In the genomic region with DNA sequence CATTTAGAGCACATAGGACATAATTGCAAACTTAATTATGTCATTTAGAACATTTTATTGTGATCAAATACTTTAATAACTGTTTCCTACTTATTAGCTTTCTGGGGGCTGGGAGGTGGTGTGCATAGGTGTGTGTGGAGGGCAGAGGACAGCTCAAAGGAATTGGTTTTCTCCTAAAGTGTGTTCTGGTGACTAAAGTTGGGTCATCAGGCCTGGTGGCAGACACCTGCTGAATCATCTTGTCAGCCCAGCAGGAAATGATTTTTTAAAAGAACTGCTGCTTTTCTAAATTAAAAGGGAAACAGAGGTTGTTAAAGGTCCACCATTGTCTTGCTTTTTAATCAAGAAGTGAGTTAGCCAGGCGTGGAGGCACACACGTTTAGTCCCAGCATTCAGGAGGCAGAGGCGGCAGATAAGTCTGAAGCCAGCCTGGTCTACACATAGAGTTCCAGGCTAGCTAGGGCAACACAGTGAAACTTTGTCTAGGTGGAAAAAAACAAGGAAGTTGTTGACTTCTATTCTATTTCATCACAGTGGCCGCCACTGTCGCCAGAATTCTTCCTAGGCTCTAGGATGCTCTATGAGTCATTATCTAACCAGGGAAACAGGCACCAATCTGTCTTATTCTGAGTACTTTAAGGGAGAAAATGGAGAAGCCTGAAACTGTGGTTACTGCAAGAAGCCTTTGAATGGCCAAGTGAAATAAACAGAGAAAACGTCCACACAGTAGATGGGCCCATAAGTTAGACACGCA, we compare ENCODE assay signal across 24 mouse cellular contexts. TPM values are rescaled to one million over a fixed set of nuclear protein-coding genes. Genes with fewer than 3 reads are reported as not detected.
A peak's percentile ranks its signal among the peaks of the same experiment; 100 is the strongest.
DNase-seq lines count a peak whose midpoint lies in the region; TF ChIP-seq lines count a peak whose summit lies in the region.
"Had no signal": no experiment of that assay in that cellular context is flagged by ENCODE, and none has a peak within 500 bp of the region (broad histone marks: within the 10 kb centered on the region; RNA-seq: fewer than 3 reads in every experiment).

No protein-coding gene starts in this region.

- H3K9me3 ChIP-seq in megakaryocyte, embryonic 14.5 days: no peaks in the 10 kb centered on the region
- H3K9me3 ChIP-seq: embryonic facial prominence, embryonic 12.5 days; heart, embryonic 10.5 days; hindbrain, embryonic 10.5 days; limb, embryonic 10.5 days had no signal

- no peaks in the 10 kb centered on the region for H3K27me3 ChIP-seq in megakaryocyte, embryonic 14.5 days (replicated peaks)
- H3K27me3 ChIP-seq in cerebellum, adult 2 months (ENCODE audit: control insufficient read depth, insufficient read depth, low read length): no peaks in the 10 kb centered on the region
- H3K27me3 ChIP-seq: embryonic facial prominence, embryonic 12.5 days had no signal

- peak; percentile 12 for DNase-seq in adrenal gland, postnatal 14 days
- no peak for DNase-seq in adrenal gland, adult 2 months
- peak; percentile 83 for DNase-seq in 416B (ENCODE audit: low read depth)
- no peak for DNase-seq in cerebellum, adult 2 months
- DNase-seq in left cerebral cortex, postnatal 25 days (ENCODE audit: low spot score in 2 of 2): no peak
- DNase-seq in neural tube, embryonic 10.5 days (ENCODE audit: extremely low spot score, low spot score): no peak
- DNase-seq: adrenal gland, adult 8-10 months; cerebellum, adult 9-11 months; kidney, adult 9 months; kidney, postnatal 14 days; layer of hippocampus, adult 9-11 months; lung, postnatal 14 days; right cerebral cortex, postnatal 14 days; thymus, adult 2 months; thymus, postnatal 4 days had no signal

- 0 out of 2 replicates have a peak overlapping the region, but pooled peaks have one; percentile 34 for H3K27ac ChIP-seq in bone marrow macrophage, adult 2 months (ENCODE audit: insufficient read depth, low read depth, low read length)
- H3K27ac ChIP-seq in cerebellum, adult 2 months (ENCODE audit: insufficient read depth, low read length): no peak overlapping the region
- H3K27ac ChIP-seq: embryonic facial prominence, embryonic 12.5 days; heart, embryonic 10.5 days; hindbrain, embryonic 10.5 days; hindbrain, postnatal 0 days; left cerebral cortex, adult 2 months; limb, embryonic 10.5 days; stomach, postnatal 0 days had no signal

- H3K36me3 ChIP-seq in megakaryocyte, embryonic 14.5 days (replicated peaks; ENCODE audit: low read length): peaks cover 26% of the 10 kb centered on the region
- H3K36me3 ChIP-seq: embryonic facial prominence, embryonic 12.5 days; heart, embryonic 10.5 days; hindbrain, embryonic 10.5 days; limb, embryonic 10.5 days had no signal

- intact Hi-C loops in left cerebral cortex, postnatal 25 days (cut with DNase I): no loop called here

- no peak overlapping the region for H3K4me3 ChIP-seq in bone marrow macrophage, adult 2 months (ENCODE audit: insufficient read depth, low read length)
- peak overlapping the region; percentile 46 for H3K4me3 ChIP-seq in megakaryocyte, embryonic 14.5 days (replicated peaks)
- no peak overlapping the region for H3K4me3 ChIP-seq in cerebellum, adult 2 months (replicated peaks; ENCODE audit: insufficient read depth, low read depth, low read length)
- H3K4me3 ChIP-seq: embryonic facial prominence, embryonic 12.5 days; heart, embryonic 10.5 days; hindbrain, embryonic 10.5 days; left cerebral cortex, adult 2 months; limb, embryonic 10.5 days had no signal

- TF ChIP-seq POLR2A in bone marrow macrophage, adult 2 months (IDR thresholded peaks at IDR 0.05; ENCODE audit: borderline replicate concordance, low read depth, low read length): no peak
- TF ChIP-seq POLR2A in cerebellum, adult 2 months (IDR thresholded peaks at IDR 0.05; ENCODE audit: borderline replicate concordance, insufficient read depth, low read length): no peak

- TF ChIP-seq CTCF in bone marrow macrophage, adult 2 months (IDR thresholded peaks at IDR 0.05; ENCODE audit: low read depth, low read length): no peak
- no peak for TF ChIP-seq CTCF in cerebellum, adult 2 months (IDR thresholded peaks at IDR 0.05; ENCODE audit: borderline replicate concordance, insufficient read depth, low read depth, low read length)

- 75% methylated on average over 7 of the region's 7 CpGs for WGBS in cerebellum, adult 2 months

- peaks cover 14% of the 10 kb centered on the region for H3K4me1 ChIP-seq in bone marrow macrophage, adult 2 months (ENCODE audit: control insufficient read depth, insufficient read depth, low read length)
- H3K4me1 ChIP-seq in megakaryocyte, embryonic 14.5 days: peaks cover 29% of the 10 kb centered on the region
- peaks cover 3% of the 10 kb centered on the region; the same call in 1 of the 2 replicates for H3K4me1 ChIP-seq in cerebellum, adult 2 months (ENCODE audit: control insufficient read depth, insufficient read depth, low read length)
- H3K4me1 ChIP-seq: embryonic facial prominence, embryonic 12.5 days; heart, embryonic 10.5 days; hindbrain, embryonic 10.5 days; limb, embryonic 10.5 days had no signal

RNA-seq across cellular contexts. Expression of gene Mfsd6, which starts 24.3 kb away (rescaled TPM):
- total RNA-seq in adrenal gland, postnatal 14 days (2021): 16.4 and 18.4 TPM in 2 replicates
- 10 to 100 TPM; 15.2 to 22.5 TPM for total RNA-seq in adrenal gland, adult 2 months (2021)
- 7.9 and 8.5 TPM in 2 replicates for polyA plus RNA-seq in adrenal gland, adult 2 months (2012; rRNA removed)
- 38.7 and 44.1 TPM in 2 replicates for polyA plus RNA-seq in bone marrow macrophage, adult 2 months (2012; ENCODE audit: insufficient read depth, insufficient read length, missing spikeins)
- polyA plus RNA-seq in megakaryocyte, embryonic 14.5 days (2012; ENCODE audit: insufficient read depth, low replicate concordance): 4.1 and 4.4 TPM in 2 replicates
- polyA plus RNA-seq in cerebellum, adult 2 months (2012; rRNA removed): 48.3 and 51.5 TPM in 2 replicates
- 10 to 100 TPM; 72.4 to 74.4 TPM for total RNA-seq in left cerebral cortex, postnatal 25 days (2021)

Comparison
In these comparisons a context has a peak if more than half of its experiments do, and no peak if none do; other contexts are left out.
1. DNase-seq: peak in adrenal gland, postnatal 14 days (single experiment) and 416B (single experiment); none in adrenal gland, adult 2 months (single experiment), cerebellum, adult 2 months (0 of 2), left cerebral cortex, postnatal 25 days (0 of 2) and neural tube, embryonic 10.5 days (single experiment).